Mouse (Mus musculus) cerebellum, adult 9-10 months (tissue): ENCODE measurements around the gene Ppp2r1b.

Experiments used
- DNase-seq: peaks from one replicate; pipeline ENCODE4 v3.0.0; 2022

Ppp2r1b gene

DNA sequence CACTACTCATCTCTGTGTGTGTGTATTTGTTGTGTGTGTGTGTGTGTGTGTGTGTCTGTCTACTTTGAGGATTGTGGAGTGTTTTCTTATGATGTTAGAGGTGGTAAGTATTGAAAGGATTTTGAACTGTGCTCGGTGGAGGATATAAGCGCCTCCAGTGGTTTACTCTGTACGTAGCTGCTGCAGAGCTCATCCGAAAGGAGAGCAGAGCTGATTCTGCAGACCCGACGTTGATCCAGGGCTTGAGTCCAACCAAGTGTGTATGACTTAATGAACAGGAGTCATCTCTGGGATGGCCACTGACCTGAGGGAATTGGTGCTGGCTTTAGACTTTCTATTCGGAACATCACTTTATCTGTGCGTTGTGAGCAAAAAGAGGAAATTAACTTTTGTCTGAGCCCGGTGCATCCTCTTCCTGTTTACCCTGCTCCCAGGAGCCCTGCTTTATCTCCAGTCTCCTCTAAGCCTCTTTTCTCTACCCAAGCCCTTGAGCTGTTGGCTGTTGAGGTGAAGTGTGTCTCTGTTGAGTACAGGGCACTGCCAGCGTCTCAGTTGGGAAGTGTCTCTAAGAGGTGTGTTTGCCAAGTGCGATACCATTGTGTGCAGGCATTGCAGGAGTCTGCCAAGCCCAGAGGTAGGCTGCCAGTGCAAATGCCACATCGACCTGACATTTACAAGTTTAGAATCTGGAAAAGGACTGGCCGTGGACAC lies 3.9 kb upstream of the Ppp2r1b start:
- DNase-seq, result peak; percentile 68

DNA sequence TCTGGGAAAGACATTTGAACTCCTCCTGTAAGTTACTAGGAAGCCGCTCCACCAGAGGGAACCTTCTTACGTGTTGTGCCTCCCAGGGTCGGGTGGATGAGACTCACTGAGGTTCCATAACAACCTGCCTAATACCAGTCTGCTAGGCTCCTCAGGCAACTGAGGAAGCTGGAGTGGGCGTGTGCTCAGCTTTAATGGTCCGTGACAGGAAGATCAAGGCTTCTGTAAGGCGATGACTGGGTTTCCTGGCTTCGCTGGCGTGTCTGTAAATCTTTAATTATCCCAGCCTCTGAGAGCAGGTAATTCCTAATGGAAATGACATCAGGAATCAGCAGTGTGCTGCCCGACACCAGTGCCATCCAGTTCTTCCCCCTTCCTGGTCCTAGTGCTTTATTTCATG lies 446 bp downstream of the Ppp2r1b start:
- no peak for DNase-seq

DNA sequence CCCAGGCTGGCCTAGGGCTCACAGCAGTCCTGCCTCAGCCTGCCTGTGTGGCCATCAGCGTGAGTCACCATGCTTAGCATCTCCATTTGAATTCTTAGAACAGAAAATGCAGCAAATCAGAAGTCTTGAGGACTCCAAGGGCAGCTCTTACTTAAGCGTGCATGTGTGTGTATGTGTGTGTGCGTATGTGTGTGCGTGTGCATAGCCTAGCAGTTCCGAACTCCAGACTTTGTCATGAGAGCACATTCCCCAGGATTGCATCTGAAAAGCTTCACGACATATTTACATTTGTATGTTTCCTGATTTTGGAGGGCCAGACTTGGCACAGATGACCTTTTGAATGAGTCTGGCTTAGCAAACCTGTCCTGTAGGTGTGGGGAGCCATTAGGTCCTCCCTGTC lies 2.0 kb downstream of the Ppp2r1b start:
- DNase-seq, result no peak

DNA sequence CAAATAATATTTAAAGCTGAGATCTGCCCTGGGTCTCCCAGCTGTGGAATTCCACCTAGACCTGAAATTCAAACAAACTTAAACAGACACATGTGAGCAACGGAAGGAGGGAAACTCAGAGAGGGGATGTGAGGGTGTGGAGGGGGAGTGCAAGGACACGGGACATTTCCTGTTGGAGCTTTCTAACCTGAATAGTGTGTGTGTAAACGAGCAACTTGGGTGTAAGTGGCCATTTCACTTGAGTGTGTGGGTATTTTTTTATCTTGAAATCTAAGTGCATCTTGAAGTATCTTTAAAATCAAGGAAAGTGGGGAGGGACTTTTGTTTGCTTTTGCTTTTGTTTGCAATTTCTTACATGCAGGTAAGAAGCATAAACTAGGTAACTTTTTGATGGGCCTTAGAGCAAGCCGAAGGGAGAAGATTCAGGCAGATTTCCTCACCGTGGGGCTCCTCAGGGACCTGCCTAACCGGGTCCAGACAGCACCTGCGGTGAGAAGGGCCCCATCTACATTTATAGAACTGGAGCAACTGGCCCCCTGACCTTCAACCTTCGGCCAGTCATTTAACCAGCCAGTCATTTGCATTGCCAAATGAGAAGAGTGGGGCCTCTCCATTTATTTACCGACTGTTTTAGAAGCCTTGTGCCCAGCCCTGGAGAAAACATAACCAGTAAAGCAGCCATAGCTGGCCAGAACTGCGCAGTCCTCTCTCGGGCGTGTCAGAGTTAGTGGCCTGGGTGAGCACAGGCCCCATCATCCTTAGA lies 2.7 kb downstream of the Ppp2r1b start:
- DNase-seq, result no peak

DNA sequence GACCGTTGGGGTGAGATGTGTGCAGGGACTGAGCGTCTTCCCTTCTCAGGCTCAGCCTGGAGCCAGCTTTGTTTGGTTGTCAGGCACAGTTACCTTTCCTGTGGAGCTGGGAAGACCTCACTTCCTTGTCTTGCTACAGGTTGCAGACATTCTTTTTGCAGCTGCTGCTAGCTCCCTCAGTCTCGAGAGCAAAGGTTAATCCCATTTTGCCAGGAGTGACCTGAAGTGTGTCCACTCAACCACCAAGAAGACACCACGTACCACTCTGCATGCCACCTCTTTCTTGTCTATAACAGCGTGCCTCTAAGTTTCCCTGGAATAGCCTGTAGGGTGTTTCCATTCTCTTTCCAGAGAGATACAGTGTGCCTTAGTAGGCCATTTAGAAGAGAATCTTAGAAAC lies 3.7 kb downstream of the Ppp2r1b start:
- DNase-seq, result no peak

DNA sequence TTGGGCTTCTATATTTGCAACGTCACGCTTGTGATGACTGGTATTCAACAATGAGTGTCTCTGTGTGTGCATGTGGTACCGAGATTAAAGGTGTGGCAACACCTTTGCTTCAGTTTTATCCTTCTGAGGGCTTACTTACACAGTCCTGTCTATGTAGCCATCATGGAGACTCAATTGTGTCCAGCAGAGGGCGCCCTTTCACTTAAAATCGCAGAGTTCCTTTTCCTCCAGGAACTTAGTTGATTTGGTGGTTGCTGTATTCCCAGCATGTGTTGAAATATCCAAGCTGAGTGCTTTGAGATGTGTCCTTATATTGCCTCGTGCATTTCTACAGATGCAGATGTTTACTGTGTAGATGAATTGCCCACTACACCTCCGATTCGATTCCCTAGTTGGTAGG lies 4.1 kb downstream of the Ppp2r1b start:
- DNase-seq, result peak; percentile 94

DNA sequence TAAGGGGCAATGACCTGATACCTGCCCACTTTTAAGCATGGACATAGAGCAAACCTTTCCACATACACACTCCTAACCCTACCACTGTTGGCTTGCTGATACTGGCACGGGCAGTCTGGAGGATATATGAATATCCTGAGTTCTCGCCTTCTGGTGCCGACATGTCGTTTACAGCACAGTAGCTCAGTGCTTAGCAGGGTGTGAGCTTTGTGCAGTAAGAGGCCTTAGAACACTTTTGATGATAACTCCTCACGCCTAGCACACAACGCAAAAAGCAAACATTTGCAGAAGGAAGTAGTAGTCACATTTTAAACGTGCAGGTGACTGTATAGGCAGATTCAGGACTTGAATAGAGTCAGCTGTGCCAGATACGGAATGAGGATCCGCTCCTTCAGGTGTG lies 4.7 kb downstream of the Ppp2r1b start:
- DNase-seq, result no peak

DNA sequence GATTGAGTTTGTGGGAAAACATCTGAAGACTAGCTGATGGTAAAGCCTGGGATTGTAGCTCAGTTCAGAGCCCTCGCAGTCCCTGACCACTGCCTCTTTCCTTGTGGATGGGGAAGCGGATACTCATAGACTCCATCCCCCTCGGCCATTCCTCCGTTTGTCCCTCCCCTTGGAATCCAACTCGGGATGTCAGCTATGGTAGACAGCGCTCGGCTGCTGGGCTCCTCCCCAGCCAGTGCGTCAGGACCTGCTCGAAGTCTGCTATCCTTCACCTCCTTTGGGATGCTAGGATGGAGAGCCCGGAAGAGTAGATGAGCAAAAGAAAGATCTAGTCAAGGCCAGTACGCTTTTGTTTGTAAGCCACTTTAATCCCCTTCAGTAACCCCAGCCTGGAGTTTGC lies 5.2 kb downstream of the Ppp2r1b start:
- DNase-seq, result no peak

DNA sequence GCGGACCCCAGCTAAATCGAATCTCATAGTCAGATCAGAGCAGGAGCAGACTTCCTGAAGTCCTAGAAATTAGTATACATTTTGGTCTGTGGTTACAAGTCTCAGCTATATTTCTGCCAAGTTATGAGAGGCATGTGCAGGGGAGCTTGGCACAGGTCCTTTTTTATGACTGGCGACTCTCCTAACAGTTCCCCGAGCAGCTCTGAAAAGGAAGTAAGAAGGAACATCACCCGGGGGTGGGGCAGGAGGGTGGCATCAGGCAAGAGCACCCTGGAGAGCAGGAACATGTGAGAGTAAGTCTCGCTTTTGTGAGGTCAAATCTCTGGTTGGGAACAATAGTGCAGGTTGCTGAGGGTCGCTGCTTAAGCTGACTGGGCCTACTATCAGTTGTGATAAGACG lies 5.6 kb downstream of the Ppp2r1b start:
- no peak for DNase-seq

DNA sequence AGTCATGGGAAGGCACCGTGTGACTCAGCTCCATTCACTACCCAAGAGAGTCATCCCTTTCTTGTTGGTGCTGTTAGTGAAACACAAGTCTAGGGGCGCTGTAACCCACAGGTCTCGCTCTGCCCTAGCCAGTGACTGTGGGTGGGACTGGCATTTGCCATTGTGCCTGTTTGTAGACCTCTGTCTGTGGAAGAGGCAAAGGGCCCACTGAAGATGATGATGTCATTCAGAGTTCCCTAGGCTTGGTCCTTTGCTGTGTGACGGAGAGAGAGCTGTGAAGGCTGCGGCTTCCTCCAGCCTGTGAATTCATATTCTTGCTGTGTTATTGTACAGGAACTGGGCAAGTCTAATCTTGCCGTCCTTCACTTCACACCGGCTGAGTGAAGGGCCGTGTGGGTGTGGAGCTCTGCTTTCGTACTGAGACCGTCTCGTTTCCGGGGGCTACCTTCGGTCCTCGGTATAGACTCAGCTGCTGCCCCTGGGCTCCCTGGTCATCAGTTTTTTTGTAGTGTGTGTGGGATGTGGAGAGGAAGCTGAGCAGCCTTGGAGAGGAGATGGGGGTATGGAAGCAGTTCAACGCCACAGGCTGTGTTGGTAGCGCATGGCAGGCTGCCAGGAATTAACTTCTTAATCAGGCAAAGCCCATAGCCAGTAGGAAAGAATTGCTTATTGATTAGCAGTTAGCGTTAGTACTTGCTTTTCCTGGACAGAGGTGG lies 7.7 kb downstream of the Ppp2r1b start:
- peak; percentile 25 for DNase-seq

DNA sequence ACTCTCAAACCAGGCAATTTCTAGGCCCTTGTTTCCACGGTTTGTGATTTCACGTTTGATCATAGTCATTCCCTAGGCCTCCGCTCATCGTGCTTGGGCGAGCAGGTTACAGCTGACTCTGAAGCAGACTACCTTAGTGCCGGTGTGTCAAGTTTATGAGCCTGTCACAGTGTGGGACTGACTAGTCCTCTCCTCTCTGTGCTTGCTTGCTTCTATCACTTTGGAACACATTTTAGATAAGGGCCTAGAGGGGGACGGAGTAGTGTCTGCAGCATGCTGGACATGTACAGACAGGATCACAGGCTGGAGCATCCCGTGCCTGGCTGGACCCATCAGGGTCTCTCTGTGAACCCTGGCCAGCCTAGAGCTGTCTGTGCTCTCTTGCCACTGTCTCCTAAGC lies 9.3 kb downstream of the Ppp2r1b start:
- DNase-seq, result peak; percentile 33

DNA sequence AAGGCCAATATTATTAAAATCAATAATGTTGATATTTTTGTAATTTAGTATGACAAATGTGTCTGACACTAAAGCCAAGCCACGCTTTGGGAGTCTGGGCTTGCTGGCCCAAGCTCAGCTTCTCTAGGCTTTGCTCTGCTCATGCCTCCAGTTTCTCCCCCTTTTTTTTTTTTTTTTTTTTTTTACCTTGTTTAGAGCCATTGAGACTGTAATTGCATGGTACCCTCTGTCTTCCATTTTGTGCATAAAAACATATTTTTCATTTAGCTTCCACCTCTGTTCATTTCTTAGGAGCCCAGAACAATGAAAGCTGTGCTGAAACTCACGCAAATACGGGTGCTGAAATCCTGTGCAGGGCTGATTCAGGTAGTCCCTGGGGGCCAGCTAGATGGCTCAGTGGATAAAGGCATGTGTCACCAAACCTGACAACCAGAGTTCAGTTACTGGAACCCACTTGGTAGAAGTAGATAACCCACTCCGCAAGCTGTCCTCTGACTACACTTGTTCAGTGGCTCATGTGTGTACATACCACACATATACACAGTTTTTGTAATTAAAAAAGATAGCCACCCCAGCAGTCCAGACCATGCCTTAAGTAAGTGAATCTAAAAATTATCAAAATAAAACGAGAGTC lies 10.1 kb downstream of the Ppp2r1b start:
- DNase-seq, result peak; percentile 42

DNA sequence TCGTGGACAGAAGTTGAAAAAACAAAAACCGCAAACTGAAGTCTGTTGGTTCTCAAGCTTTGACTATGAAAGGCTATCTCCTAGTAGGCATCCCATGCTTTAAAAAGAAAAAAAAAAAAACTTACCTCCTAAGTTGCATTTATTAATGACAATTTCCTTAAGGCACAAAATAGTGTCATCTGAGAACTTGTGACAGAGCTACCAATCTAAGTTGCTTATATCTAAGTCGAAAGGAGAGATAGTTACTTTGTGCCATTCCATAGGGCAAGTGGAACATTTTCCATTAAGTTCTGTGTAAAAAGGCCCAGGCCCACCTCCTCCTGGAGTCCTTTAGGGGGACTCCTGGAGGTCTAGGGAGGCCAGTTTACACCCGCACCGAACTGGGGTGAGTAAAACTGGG lies 10.7 kb downstream of the Ppp2r1b start:
- DNase-seq, result no peak

DNA sequence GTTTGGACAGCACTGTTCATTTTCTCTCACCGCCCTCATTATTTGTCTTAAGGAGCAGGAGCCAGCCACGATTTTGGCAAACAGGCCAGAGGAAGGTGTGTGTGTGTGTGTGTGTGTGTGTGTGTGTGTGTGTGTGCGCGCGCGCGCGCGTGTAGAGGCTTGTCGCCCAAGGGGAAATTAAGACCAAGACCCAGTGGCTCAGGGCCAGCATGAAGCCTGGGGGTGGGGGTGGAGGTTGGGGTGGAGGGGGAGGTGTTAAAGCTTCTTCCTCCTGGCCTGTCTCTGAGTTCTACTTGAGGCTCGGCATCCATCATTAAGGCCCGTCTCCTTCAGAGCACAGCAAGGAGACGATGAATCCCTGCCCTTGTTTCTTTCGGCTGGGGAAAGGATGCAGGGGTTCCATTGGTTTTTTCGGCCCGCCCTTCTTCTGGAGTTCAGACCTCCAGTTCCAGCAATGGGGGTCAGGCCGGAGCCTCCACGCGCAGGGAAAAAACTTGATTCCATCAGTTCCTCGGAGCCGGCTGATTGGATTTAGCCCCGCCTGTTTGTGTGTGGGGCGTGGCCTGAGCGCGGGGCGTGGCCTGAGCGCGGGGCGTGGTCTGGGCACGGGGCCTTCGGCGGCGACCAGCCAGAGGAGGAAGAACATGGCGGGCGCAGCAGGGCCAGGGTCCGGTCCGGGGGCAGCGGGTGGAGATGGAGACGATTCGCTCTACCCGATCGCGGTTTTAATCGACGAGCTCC lies 11.4 kb downstream of the Ppp2r1b start:
- peak; percentile 93 for DNase-seq

DNA sequence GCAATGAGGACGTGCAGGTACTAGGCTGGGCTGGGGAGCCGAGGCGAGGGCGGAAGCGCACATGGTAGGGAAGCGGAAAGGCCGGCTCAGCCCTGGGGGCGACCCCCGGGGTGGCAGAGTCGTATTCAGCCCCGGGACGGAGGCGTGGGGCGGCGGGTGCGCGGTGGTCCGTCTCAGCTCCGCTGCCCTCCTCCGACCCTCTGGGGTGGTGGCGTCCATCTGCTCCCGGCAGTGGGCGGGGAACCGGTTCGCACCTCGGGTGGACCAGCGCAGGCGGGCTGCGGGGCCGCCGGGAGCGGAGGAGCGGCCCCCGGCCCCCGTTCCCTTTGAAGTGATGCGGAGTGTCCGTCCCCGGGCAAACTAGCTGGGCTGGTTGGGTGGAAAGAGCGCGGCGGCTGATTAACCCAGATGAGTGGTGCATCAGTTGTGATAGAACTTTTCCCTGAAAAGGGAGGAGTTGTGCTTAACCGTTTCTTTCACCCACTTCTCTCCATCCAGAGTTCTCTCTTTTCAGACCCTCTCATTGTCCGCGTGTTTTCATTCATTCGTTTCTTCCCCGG lies 12.1 kb downstream of the Ppp2r1b start:
- DNase-seq, result no peak

DNA sequence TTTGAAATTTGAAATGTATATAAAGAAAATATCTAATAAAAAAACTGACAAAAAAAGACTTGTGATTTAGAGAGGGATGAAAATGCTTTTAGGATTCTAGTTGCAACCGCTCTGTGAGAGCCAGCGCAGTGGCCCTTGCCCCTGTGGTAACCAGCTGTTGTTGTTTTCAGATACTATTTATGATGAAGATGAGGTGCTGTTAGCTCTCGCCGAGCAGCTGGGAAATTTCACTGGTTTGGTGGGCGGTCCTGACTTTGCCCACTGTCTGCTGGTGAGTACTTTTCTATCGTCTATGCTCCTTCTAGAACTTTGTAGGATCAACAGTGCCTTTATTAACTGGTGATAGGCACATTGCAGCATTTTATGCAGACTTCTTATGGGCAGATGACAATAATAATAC lies 13.6 kb downstream of the Ppp2r1b start:
- DNase-seq, result no peak

DNA sequence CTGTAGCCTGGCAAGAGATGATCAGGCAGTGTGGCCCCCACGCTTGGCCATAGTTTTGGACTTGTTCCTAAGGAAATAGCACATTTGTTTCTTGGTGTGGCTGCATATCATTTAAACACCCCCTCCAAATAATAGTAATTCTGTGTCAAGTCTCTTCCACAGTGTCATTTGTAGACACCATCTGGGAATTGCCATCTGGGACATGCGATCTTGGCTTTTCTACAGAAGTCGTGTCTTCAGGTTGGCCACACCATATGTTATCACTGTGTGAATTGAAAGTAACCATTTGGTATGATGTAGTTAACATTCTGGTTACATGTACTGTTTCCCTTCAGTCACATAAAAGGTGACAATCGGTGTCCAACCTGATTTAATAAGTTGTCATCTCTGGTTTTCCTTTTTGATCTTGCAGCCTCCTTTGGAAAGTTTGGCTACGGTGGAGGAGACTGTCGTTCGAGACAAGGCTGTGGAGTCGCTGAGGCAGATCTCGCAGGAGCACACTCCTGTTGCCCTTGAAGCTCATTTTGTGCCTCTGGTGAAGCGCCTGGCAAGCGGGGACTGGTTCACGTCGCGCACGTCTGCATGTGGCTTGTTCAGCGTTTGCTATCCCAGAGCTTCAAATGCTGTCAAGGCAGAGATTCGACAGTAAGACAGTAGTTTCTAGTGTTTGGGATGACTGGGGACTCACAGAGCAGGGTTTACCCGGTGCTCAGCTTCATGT lies 16.2 kb downstream of the Ppp2r1b start:
- DNase-seq, result peak; percentile 93

DNA sequence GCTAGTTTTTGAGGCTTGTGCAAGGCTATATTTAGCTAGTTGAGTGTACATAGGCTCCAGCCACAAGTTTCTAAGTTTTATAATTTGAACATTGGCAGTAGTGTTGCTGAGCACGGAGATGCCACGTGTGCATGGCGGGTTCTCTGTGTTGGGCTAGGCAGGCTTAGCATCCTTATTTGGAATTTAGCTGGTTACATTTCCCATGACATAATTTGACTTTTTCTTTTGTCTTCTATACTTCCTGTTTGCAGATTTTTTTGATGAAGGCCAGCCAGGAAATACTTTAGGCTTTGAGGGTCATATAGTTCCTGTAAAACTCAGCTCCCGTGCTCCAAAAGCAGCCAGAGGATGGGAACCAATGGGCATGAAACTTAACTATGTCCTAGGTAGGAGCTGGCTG lies 18.7 kb downstream of the Ppp2r1b start:
- DNase-seq, result no peak

DNA sequence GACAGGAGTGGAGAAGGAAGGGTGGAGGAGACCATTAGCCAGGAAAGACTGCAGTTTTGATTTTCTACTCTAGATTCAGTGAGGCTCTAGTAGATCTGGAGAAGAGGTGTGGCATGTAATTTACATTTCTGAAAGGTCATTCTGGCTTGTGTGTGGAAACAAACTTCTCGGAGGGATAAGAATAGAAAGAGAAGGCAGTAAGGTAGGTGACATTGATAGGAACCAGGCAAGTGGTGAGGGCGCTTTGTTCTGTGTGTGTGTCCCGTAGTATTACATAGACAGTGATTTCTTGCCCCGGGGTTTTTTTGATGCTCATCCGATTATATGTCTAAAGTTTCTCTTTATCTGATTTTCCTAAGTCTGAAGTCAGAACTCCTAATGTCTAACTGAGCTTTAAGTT lies 19.8 kb downstream of the Ppp2r1b start:
- DNase-seq, result no peak

DNA sequence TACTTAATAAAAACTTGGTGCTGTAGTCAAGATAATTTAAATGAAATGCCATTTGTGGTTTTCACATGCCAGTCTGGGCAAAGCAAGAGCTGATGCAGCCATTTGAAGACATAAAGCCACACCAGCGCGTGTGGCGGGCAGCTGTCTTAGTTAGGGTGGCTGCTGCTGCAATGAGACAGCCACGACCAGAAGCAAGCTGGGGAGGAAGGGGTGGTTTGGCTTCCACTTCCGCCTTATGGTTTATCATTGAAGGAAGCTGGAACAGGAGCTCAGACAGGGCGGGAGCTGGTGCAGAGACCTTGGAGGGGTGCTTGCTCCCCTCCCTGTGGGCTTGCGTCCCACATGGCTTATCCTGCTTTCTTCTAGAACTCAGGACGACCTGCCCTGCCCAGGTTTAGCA lies 20.7 kb downstream of the Ppp2r1b start:
- DNase-seq, result no peak

DNA sequence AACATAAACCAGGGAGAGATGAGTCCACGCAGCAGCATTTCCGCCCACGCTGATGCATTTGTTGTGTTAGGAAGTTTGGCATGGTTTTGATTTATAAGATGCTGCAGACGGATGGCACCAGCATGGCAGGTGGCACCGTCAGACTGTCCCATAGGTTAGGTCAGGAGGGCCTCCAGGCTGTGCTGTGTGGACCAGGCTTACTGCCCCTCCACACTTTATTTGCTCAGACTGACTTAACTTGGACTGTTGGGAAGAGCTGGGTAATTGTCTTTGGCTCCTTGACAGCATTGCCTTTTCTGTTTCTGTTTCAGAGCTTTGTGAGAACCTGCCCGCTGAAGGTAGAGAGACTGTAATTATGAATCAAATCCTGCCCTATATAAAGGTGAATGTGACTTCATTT lies 21.9 kb downstream of the Ppp2r1b start:
- DNase-seq, result peak; percentile 64

DNA sequence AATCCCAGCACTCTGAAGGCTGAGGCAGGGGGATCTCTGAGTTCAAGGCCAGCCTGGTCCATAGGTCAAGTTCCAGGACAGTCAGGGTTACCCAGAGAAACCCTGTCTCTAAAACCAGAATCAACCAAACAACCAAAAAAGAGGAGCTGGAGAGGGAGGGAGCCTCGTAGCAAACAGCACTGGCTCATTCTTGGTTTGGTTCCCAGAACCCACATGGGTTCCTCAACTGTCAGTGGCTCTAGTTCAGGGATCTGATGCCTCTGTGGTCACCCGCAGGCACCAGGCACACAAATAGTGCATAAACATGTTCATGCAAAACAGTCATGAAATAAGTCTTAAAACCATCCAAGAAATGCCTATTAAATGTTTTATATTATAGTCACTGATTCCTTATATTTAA lies 23.1 kb downstream of the Ppp2r1b start:
- peak; percentile 89 for DNase-seq
